Mouse (Mus musculus): ENCODE measurements at regions not wholly inside any gene's neighbourhood (a gene's known extent, or its start where the extent isn't known, plus 50 kb on each side); places are given as distances from the start of the nearest gene placed in this dataset.
A peak's percentile ranks its signal among the peaks of the same experiment; 100 is the strongest.

- no peaks in the 10 kb centered on the region for H3K4me1 ChIP-seq (replicated peaks; ENCODE audit: control insufficient read depth, insufficient read depth, low read length)
- DNase-seq (ENCODE audit: low spot score) (no peak), ATAC-seq (replicated peaks; ENCODE audit: low FRiP score) (no peak)
- no peaks in the 10 kb centered on the region for H3K9me3 ChIP-seq (ENCODE audit: control insufficient read depth, low read length)
- H3K36me3 ChIP-seq (ENCODE audit: control insufficient read depth, insufficient read depth, low read length) = no peaks in the 10 kb centered on the region
- H3K9ac ChIP-seq (ENCODE audit: low read depth, low read length) = no peak overlapping the region
- H3K4me2 ChIP-seq = no peak overlapping the region
- no peak overlapping the region for H3K27ac ChIP-seq (ENCODE audit: low read depth, low read length)
- H3K4me3 ChIP-seq (ENCODE audit: low read depth, low read length) = no peak overlapping the region
- WGBS = 88% methylated on average over 2 of the region's 2 CpGs
- no peaks in the 10 kb centered on the region for H3K27me3 ChIP-seq (replicated peaks; ENCODE audit: control insufficient read depth, insufficient read depth, low read length)
Measured at GRCm38 (mm10) chr7:70092089-70092488, 274.4 kb downstream of the Nr2f2 start.

DNA sequence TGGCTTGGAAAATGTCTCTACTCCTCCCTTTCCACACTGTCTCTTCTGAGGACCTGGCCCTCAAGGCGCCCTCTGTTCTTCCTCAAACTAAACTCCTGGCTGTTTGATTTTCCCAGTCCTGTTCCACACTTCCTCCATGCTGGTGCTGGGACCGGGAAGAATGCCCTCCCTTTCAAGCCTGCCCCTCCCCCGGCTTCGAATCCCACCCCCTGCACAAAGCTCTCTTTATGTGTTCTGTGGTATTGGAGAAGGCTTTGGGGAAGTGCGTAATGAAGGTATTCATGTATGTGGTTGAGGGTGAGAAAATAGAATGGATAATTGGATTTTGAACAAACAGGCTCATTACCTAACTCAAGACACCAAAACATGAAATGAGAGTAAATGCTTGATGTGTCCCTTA, 277.4 kb downstream of the Nr2f2 start:
- ATAC-seq (replicated peaks; ENCODE audit: low FRiP score) (no peak), DNase-seq (ENCODE audit: low spot score) (no peak)
- WGBS = 71% methylated on average over 5 of the region's 5 CpGs
- no peaks in the 10 kb centered on the region for H3K36me3 ChIP-seq (ENCODE audit: control insufficient read depth, insufficient read depth, low read length)
- no peak overlapping the region for H3K4me3 ChIP-seq (ENCODE audit: low read depth, low read length)
- no peaks in the 10 kb centered on the region for H3K27me3 ChIP-seq (replicated peaks; ENCODE audit: control insufficient read depth, insufficient read depth, low read length)
- H3K4me2 ChIP-seq = no peak overlapping the region
- no peak overlapping the region for H3K9ac ChIP-seq (ENCODE audit: low read depth, low read length)
- no peak overlapping the region for H3K27ac ChIP-seq (ENCODE audit: low read depth, low read length)
- no peaks in the 10 kb centered on the region for H3K4me1 ChIP-seq (replicated peaks; ENCODE audit: control insufficient read depth, insufficient read depth, low read length)
- H3K9me3 ChIP-seq (ENCODE audit: control insufficient read depth, low read length) = no peaks in the 10 kb centered on the region

- no peaks in the 10 kb centered on the region for H3K36me3 ChIP-seq (ENCODE audit: control insufficient read depth, insufficient read depth, low read length)
- H3K27me3 ChIP-seq (replicated peaks; ENCODE audit: control insufficient read depth, insufficient read depth, low read length) = no peaks in the 10 kb centered on the region
- H3K4me1 ChIP-seq (replicated peaks; ENCODE audit: control insufficient read depth, insufficient read depth, low read length) = no peaks in the 10 kb centered on the region; the same call in 1 of the 2 replicates
- ATAC-seq (replicated peaks; ENCODE audit: low FRiP score) (no peak), DNase-seq (ENCODE audit: low spot score) (no peak)
- H3K4me3 ChIP-seq (ENCODE audit: low read depth, low read length) = no peak overlapping the region
- no peaks in the 10 kb centered on the region for H3K9me3 ChIP-seq (ENCODE audit: control insufficient read depth, low read length)
- no peak overlapping the region for H3K27ac ChIP-seq (ENCODE audit: low read depth, low read length)
- no peak overlapping the region for H3K4me2 ChIP-seq
- H3K9ac ChIP-seq (ENCODE audit: low read depth, low read length) = no peak overlapping the region
- 53% methylated on average over 1 of the region's 1 CpGs for WGBS
Measured at GRCm38 (mm10) chr7:70069662-70070061, 296.9 kb downstream of the Nr2f2 start.

- 37% methylated on average over 18 of the region's 18 CpGs for WGBS
- no peaks in the 10 kb centered on the region for H3K27me3 ChIP-seq (replicated peaks; ENCODE audit: control insufficient read depth, insufficient read depth, low read length)
- DNase-seq (ENCODE audit: low spot score) (no peak), ATAC-seq (replicated peaks; ENCODE audit: low FRiP score) (no peak)
- no peaks in the 10 kb centered on the region for H3K9me3 ChIP-seq (ENCODE audit: control insufficient read depth, low read length)
- no peak overlapping the region for H3K4me3 ChIP-seq (ENCODE audit: low read depth, low read length)
- H3K4me1 ChIP-seq (replicated peaks; ENCODE audit: control insufficient read depth, insufficient read depth, low read length) = no peaks in the 10 kb centered on the region; the same call in 1 of the 2 replicates
- no peaks in the 10 kb centered on the region for H3K36me3 ChIP-seq (ENCODE audit: control insufficient read depth, insufficient read depth, low read length)
- H3K27ac ChIP-seq (ENCODE audit: low read depth, low read length) = no peak overlapping the region
- H3K4me2 ChIP-seq = peak overlapping the region; percentile 1; the same call in 1 of the 2 replicates
- H3K9ac ChIP-seq (ENCODE audit: low read depth, low read length) = no peak overlapping the region
Measured at GRCm38 (mm10) chr7:70067828-70068719, 298.5 kb downstream of the Nr2f2 start.

- no peak overlapping the region for H3K9ac ChIP-seq (ENCODE audit: low read depth, low read length)
- 79% methylated on average over 5 of the region's 5 CpGs for WGBS
- ATAC-seq (replicated peaks; ENCODE audit: low FRiP score) = no peak
Measured at GRCm38 (mm10) chr7:70067071-70067470, 299.5 kb downstream of the Nr2f2 start.

GRCm38 (mm10) chr7:70066448-70066847, 300.1 kb downstream of the Nr2f2 start:
- H3K4me1 ChIP-seq (replicated peaks; ENCODE audit: control insufficient read depth, insufficient read depth, low read length) = no peaks in the 10 kb centered on the region; the same call in 1 of the 2 replicates
- H3K27me3 ChIP-seq (replicated peaks; ENCODE audit: control insufficient read depth, insufficient read depth, low read length) = no peaks in the 10 kb centered on the region
- H3K4me3 ChIP-seq (ENCODE audit: low read depth, low read length) = no peak overlapping the region
- no peak overlapping the region for H3K27ac ChIP-seq (ENCODE audit: low read depth, low read length)
- ATAC-seq (replicated peaks; ENCODE audit: low FRiP score) (no peak), DNase-seq (ENCODE audit: low spot score) (no peak)
- H3K9me3 ChIP-seq (ENCODE audit: control insufficient read depth, low read length) = no peaks in the 10 kb centered on the region
- H3K36me3 ChIP-seq (ENCODE audit: control insufficient read depth, insufficient read depth, low read length) = no peaks in the 10 kb centered on the region
- H3K9ac ChIP-seq (ENCODE audit: low read depth, low read length) = no peak overlapping the region
- 80% methylated on average over 7 of the region's 7 CpGs for whole genome bisulfite sequencing
- H3K4me2 ChIP-seq = no peak overlapping the region

More at GRCm38 (mm10) chr7:70067071-70067470, 299.5 kb downstream of the Nr2f2 start:
- Histone ChIP-seq H3K36me3 (ENCODE audit: control insufficient read depth, insufficient read depth, low read length) (no peaks in the 10 kb centered on the region), H3K4me1 (replicated peaks; ENCODE audit: control insufficient read depth, insufficient read depth, low read length) (no peaks in the 10 kb centered on the region; the same call in 1 of the 2 replicates), H3K27ac (ENCODE audit: low read depth, low read length) (no peak overlapping the region), H3K27me3 (replicated peaks; ENCODE audit: control insufficient read depth, insufficient read depth, low read length) (no peaks in the 10 kb centered on the region), H3K4me3 (ENCODE audit: low read depth, low read length) (no peak overlapping the region), H3K4me2 (no peak overlapping the region), H3K9me3 (ENCODE audit: control insufficient read depth, low read length) (no peaks in the 10 kb centered on the region)
- no peak for DNase-seq (ENCODE audit: low spot score)

DNA sequence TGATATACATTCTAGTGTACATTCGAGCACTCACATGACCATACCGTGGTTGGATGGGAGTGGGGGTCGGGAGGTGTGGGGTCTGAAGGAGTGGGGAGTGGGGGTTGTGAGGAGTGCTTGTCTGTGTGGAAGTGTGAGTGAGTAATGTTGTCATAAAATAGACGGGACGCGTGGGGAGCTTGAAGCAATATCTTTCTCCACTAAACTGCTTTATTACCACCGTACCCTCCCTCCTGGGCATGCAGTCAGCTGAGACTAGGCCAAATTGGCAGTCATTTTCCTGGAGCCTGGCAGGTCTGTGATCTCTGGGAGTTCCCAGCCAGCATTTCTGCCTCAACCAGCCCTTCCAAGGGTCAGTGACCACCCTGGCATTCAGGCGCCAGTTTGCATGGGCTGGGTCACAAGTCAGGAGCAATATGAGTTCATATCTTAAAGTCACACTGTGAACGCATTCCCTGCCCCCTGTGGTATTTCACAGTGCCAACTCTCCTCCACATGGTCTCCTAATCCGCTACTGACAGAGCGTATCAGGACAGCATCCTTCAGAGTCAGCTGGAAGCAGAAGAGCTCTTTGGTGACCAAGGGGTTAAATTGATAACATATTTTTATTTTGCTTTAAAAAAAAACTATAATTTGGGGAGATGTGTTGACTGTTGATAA, 300.9 kb downstream of the Nr2f2 start:
- DNase-seq (ENCODE audit: low spot score) (no peak), ATAC-seq (replicated peaks; ENCODE audit: low FRiP score) (no peak)
- no peak overlapping the region for H3K9ac ChIP-seq (ENCODE audit: low read depth, low read length)
- no peak overlapping the region for H3K27ac ChIP-seq (ENCODE audit: low read depth, low read length)
- no peaks in the 10 kb centered on the region for H3K36me3 ChIP-seq (ENCODE audit: control insufficient read depth, insufficient read depth, low read length)
- 78% methylated on average over 11 of the region's 11 CpGs for WGBS
- H3K4me1 ChIP-seq (replicated peaks; ENCODE audit: control insufficient read depth, insufficient read depth, low read length) = no peaks in the 10 kb centered on the region; the same call in 1 of the 2 replicates
- H3K27me3 ChIP-seq (replicated peaks; ENCODE audit: control insufficient read depth, insufficient read depth, low read length) = no peaks in the 10 kb centered on the region
- H3K9me3 ChIP-seq (ENCODE audit: control insufficient read depth, low read length) = no peaks in the 10 kb centered on the region
- no peak overlapping the region for H3K4me2 ChIP-seq
- H3K4me3 ChIP-seq (ENCODE audit: low read depth, low read length) = no peak overlapping the region

GRCm38 (mm10) chr7:70047415-70047753, 319.2 kb downstream of the Nr2f2 start:
- H3K36me3 ChIP-seq (ENCODE audit: control insufficient read depth, insufficient read depth, low read length) = no peaks in the 10 kb centered on the region
- ATAC-seq (replicated peaks; ENCODE audit: low FRiP score) = no peak
- H3K9me3 ChIP-seq (ENCODE audit: control insufficient read depth, low read length) = no peaks in the 10 kb centered on the region
- H3K27ac ChIP-seq (ENCODE audit: low read depth, low read length) = no peak overlapping the region
- H3K27me3 ChIP-seq (replicated peaks; ENCODE audit: control insufficient read depth, insufficient read depth, low read length) = no peaks in the 10 kb centered on the region
- H3K4me1 ChIP-seq (replicated peaks; ENCODE audit: control insufficient read depth, insufficient read depth, low read length) = no peaks in the 10 kb centered on the region
- DNase-seq (ENCODE audit: low spot score) = no peak
- no peak overlapping the region for H3K4me2 ChIP-seq
- WGBS = 92% methylated on average over 5 of the region's 5 CpGs
- H3K9ac ChIP-seq (ENCODE audit: low read depth, low read length) = no peak overlapping the region
- H3K4me3 ChIP-seq (ENCODE audit: low read depth, low read length) = no peak overlapping the region
